Comparison of ENCODE assay signal across 9 mouse cellular contexts in genomic region chr9:67758686-67759085, GRCm38 (mm10). TPM values are rescaled to one million over a fixed set of nuclear protein-coding genes. Genes with fewer than 3 reads are reported as not detected.
DNase-seq lines count a peak whose midpoint lies in the region; ATAC-seq and TF ChIP-seq lines count a peak whose summit lies in the region.
"Had no signal": no experiment of that assay in that cellular context is flagged by ENCODE, and none has a peak within 500 bp of the region (broad histone marks: within the 10 kb centered on the region; RNA-seq: fewer than 3 reads in every experiment).

No protein-coding gene starts in this region.

- 0 out of 2 replicates have a peak, but pooled peaks cover 7% of the 10 kb centered on the region for H3K9me3 ChIP-seq in liver, embryonic 12.5 days (replicated peaks)
- no peaks in the 10 kb centered on the region for H3K9me3 ChIP-seq in forebrain, postnatal 0 days (ENCODE audit: low read length)
- H3K9me3 ChIP-seq in hindbrain, embryonic 11.5 days (ENCODE audit: control insufficient read depth, low read length), result no peaks in the 10 kb centered on the region

- no peaks in the 10 kb centered on the region for H3K79me2 ChIP-seq in liver, adult 2 months (ENCODE audit: control insufficient read depth, insufficient read depth, low read length)

- peaks cover 15% of the 10 kb centered on the region; the same call in 1 of the 2 replicates for H3K27me3 ChIP-seq in liver, adult 2 months (ENCODE audit: control insufficient read depth, insufficient read depth, low read length)
- H3K27me3 ChIP-seq in liver, embryonic 12.5 days (replicated peaks), result peaks cover 59% of the 10 kb centered on the region
- H3K27me3 ChIP-seq in forebrain, postnatal 0 days (ENCODE audit: insufficient read depth, low read length), result peaks cover 5% of the 10 kb centered on the region
- peaks cover 14% of the 10 kb centered on the region for H3K27me3 ChIP-seq in hindbrain, embryonic 11.5 days (ENCODE audit: control insufficient read depth, insufficient read depth, low read length)

- no peak overlapping the region for H3K4me3 ChIP-seq in liver, adult 2 months (ENCODE audit: insufficient read depth, low read depth, low read length)
- no peak overlapping the region for H3K4me3 ChIP-seq in liver, embryonic 12.5 days
- H3K4me3 ChIP-seq in forebrain, postnatal 0 days (ENCODE audit: low read depth, low read length), result no peak overlapping the region
- H3K4me3 ChIP-seq in hindbrain, embryonic 11.5 days (ENCODE audit: low read depth, low read length), result no peak overlapping the region
- H3K4me3 ChIP-seq in layer of hippocampus, adult 2 months, result peak overlapping the region; percentile 74
- H3K4me3 ChIP-seq: myocyte had no signal

- WGBS in liver, adult 2 months, result 3% methylated on average over 9 of the region's 9 CpGs
- 7% methylated on average over 9 of the region's 9 CpGs for WGBS in liver, embryonic 12.5 days (ENCODE audit: insufficient replicate concordance)
- 7% methylated on average over 9 of the region's 9 CpGs for WGBS in forebrain, postnatal 0 days
- WGBS in hindbrain, embryonic 11.5 days, result 6% methylated on average over 9 of the region's 9 CpGs

- H3K9ac ChIP-seq in liver, adult 2 months (ENCODE audit: low read depth, low read length), result no peak overlapping the region
- no peak overlapping the region for H3K9ac ChIP-seq in liver, embryonic 12.5 days
- no peak overlapping the region for H3K9ac ChIP-seq in forebrain, postnatal 0 days
- no peak overlapping the region for H3K9ac ChIP-seq in hindbrain, embryonic 11.5 days (ENCODE audit: low read depth, low read length)

- ATAC-seq in liver, embryonic 12.5 days, result no peak
- 0 out of 2 replicates have a peak, but pooled peaks have one; percentile 27 for ATAC-seq in forebrain, postnatal 0 days
- 0 out of 2 replicates have a peak, but pooled peaks have one; percentile 40 for ATAC-seq in hindbrain, embryonic 11.5 days (ENCODE audit: low FRiP score)

- TF ChIP-seq POLR2A in liver, adult 2 months (IDR thresholded peaks at IDR 0.05; ENCODE audit: extremely low read depth, insufficient read depth, low read length), result no peak

- no peak overlapping the region for H3K27ac ChIP-seq in liver, adult 2 months (replicated peaks; ENCODE audit: insufficient read depth, low read depth, low read length)
- no peak overlapping the region for H3K27ac ChIP-seq in liver, embryonic 12.5 days
- no peak overlapping the region for H3K27ac ChIP-seq in forebrain, postnatal 0 days (ENCODE audit: low read depth, low read length)
- H3K27ac ChIP-seq in hindbrain, embryonic 11.5 days (ENCODE audit: low read depth, low read length), result no peak overlapping the region
- H3K27ac ChIP-seq in layer of hippocampus, adult 2 months, result peak overlapping the region; percentile 95; the same call in 1 of the 2 replicates

- no peak overlapping the region for H3K4me2 ChIP-seq in liver, embryonic 12.5 days
- H3K4me2 ChIP-seq in forebrain, postnatal 0 days (ENCODE audit: low read depth), result peak overlapping the region; percentile 83
- H3K4me2 ChIP-seq in hindbrain, embryonic 11.5 days (replicated peaks; ENCODE audit: low read depth, low read length), result peak overlapping the region; percentile 98; the same call in 1 of the 2 replicates

- TF ChIP-seq CTCF in liver, adult 2 months (IDR thresholded peaks at IDR 0.05; ENCODE audit: low read depth, low read length), result peak; percentile 54; the same call in 1 of the 2 replicates
- peak; percentile 89 for TF ChIP-seq CTCF in forebrain, postnatal 0 days (IDR thresholded peaks at IDR 0.05; ENCODE audit: low read depth)
- peak; percentile 88 for TF ChIP-seq CTCF in layer of hippocampus, adult 2 months (conservative IDR thresholded peaks at IDR 0.05)

- H3K36me3 ChIP-seq in liver, adult 2 months (ENCODE audit: control insufficient read depth, insufficient read depth, low read length), result no peaks in the 10 kb centered on the region
- H3K36me3 ChIP-seq in liver, embryonic 12.5 days, result no peaks in the 10 kb centered on the region
- H3K36me3 ChIP-seq in forebrain, postnatal 0 days (ENCODE audit: insufficient read depth), result no peaks in the 10 kb centered on the region
- H3K36me3 ChIP-seq in hindbrain, embryonic 11.5 days (ENCODE audit: control insufficient read depth, insufficient read depth, low read length), result no peaks in the 10 kb centered on the region

- peak; percentile 56 for DNase-seq in liver, adult 2 months (ENCODE audit: extremely low read depth, low read depth, low spot score)
- DNase-seq in cerebellum, adult 8-10 months, result peak; percentile 75
- DNase-seq in forebrain, postnatal 0 days, result peak; percentile 76
- DNase-seq in hindbrain, embryonic 11.5 days (ENCODE audit: low spot score), result peak; percentile 83
- DNase-seq in layer of hippocampus, adult 2 months (ENCODE audit: low spot score in 2 of 2), result peak; percentile 45 to 66
- peak; percentile 78 for DNase-seq in lung, postnatal 36 days
- DNase-seq in right cerebral cortex, postnatal 14 days, result peak; percentile 51

- no peaks in the 10 kb centered on the region for H3K4me1 ChIP-seq in liver, adult 2 months (ENCODE audit: control insufficient read depth, insufficient read depth, low read length)
- H3K4me1 ChIP-seq in liver, embryonic 12.5 days, result peaks cover 4% of the 10 kb centered on the region; the same call in 1 of the 2 replicates
- H3K4me1 ChIP-seq in forebrain, postnatal 0 days (ENCODE audit: insufficient read depth), result no peaks in the 10 kb centered on the region
- 0 out of 2 replicates have a peak, but pooled peaks cover 2% of the 10 kb centered on the region for H3K4me1 ChIP-seq in hindbrain, embryonic 11.5 days (replicated peaks; ENCODE audit: control insufficient read depth, insufficient read depth, low read length)

RNA-seq across cellular contexts. Expression of gene C2cd4b, which starts 0.6 kb away (rescaled TPM):
- total RNA-seq in liver, adult 2 months (2014; rRNA removed), result not detected in 2 replicates
- polyA plus RNA-seq in liver, adult 2 months (2012; rRNA removed), result not detected in 2 replicates
- 0.12 TPM in 1 of 2 replicates, not detected in the other for polyA plus RNA-seq in liver, embryonic 12.5 days (2016; fragmentation: Nextera tagmentation; extraction: Ambion mirVana)
- total RNA-seq in forebrain, postnatal 0 days (2014; rRNA removed), result 0.92 and 1.00 TPM in 2 replicates
- 2.4 and 3.0 TPM in 2 replicates for polyA plus RNA-seq in forebrain, postnatal 0 days (2015; fragmentation: Nextera tagmentation; extraction: Ambion mirVana)
- polyA plus RNA-seq in hindbrain, embryonic 11.5 days (2014; fragmentation: Nextera tagmentation; extraction: Ambion mirVana), result 0.11 TPM in 1 of 2 replicates, not detected in the other
- 1 to 10 TPM; 7.7 to 8.3 TPM for total RNA-seq in layer of hippocampus, adult 2 months (2021)
- polyA plus RNA-seq: myocyte had no signal
